Mouse (Mus musculus) gastrocnemius, postnatal 10 days (tissue): ENCODE measurements around the gene Tle1. TPM values are rescaled to one million over a fixed set of nuclear protein-coding genes. Genes with fewer than 3 reads are reported as not detected.
A peak's percentile ranks its signal among the peaks of the same experiment; 100 is the strongest.

Experiments used
- DNase-seq: peaks from one replicate; pipeline ENCODE4 v3.0.0; 2021; ENCODE audit warnings: mixed read lengths
- long read RNA-seq, 2 experiments: library from polyadenylated mRNA; stranded (forward); transcript quantifications; one replicate each; pipeline ENCODE4 v2.0.0; 2021
- total RNA-seq, 2 experiments: library from RNA; stranded (reverse); gene quantifications; 2 replicates each; pipeline ENCODE4 v1.2.3; 2021

Gene Tle1
- total RNA-seq = 10 to 100 TPM; 27.2 to 27.4 TPM
- long read RNA-seq, experiment 1, transcript Tle1-205 (7 exons, 2,067 nt) = major isoform, 20 of 47 reads
- long read RNA-seq, experiment 1, partial matches to known transcripts = 15 of 47 reads
- long read RNA-seq, experiment 1, other reads (novel, unspliced or antisense) = 11 of 47 reads
- long read RNA-seq, experiment 2, transcript Tle1-205 (7 exons, 2,067 nt) = major isoform, 23 of 46 reads
- long read RNA-seq, experiment 2, partial matches to known transcripts = 13 of 46 reads
- long read RNA-seq, experiment 2, other reads (novel, unspliced or antisense) = 10 of 46 reads

DNA sequence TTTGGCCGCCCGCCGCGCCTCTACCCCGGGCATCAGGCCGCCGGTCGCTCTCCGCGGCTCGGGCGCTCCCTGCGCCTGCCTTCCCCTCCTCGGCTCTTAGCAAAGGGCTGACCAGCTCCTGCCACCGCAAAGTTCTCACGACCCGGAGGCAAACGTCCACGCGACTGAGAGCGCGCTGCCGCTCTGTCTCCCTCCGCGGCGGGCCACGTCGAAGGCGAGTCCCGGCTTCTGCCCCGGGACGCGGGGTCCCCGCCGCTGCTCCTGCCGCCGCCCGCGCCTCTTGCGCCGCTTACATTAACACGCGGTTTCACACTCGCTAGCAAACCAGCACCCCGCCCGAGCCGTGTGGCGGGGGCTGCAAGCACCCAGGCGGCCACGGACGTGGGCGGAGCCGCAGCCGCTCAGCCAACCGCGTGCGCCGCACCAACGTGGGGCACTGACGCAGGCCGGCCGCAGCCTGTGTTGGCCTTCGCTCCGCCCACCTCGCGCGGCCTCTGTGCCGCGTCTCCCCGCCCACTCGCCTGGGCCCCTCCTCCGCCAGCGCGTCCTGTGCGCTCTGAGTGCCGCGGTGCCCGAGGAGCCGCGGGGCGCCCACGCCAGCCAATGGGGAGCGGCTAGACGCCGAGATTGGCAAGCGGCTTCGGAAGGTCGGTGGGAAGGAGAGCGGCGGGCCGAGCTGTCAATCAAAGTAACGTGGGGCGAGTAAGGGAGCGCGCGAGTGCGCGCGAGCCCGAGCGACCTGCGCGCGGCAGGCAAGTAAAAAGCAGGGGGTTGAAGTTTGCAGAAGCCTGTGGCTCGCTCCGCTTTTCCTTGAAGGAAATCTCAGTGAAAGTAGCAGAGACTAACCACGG is at the start of gene Tle1:
Gene Tle1 (minus strand): TSS at position 361 of the 851 bp plus-strand sequence.
- peak; percentile 99 for DNase-seq

- DNase-seq = no peak
These were observed 33.0 kb upstream of the Tle1 start for GRCm38 (mm10) chr4:72233584-72234219.

- no peak for DNase-seq
These were observed 31.5 kb upstream of the Tle1 start for GRCm38 (mm10) chr4:72232206-72232605.

DNA sequence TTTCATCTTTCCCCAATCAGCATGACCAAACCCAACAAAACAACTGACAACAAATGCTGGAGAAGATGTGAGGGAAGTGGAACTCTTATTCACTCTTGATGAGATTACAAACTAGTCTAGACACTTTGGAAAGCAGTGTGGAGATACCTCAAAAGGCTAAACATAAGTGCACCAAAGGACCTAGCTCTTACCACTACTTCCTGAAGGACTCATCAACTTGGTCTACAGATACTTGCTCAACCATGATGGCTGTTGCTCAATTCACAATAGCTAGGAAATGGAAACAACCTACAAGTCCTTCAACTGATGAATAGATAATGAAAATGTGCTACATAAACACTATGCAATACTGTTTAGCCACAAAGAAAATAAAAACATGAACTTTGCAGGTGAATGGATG is 30.1 kb upstream of the Tle1 start:
- no peak for DNase-seq

- DNase-seq = no peak
These were observed 20.9 kb upstream of the Tle1 start for GRCm38 (mm10) chr4:72221629-72222028.

DNA sequence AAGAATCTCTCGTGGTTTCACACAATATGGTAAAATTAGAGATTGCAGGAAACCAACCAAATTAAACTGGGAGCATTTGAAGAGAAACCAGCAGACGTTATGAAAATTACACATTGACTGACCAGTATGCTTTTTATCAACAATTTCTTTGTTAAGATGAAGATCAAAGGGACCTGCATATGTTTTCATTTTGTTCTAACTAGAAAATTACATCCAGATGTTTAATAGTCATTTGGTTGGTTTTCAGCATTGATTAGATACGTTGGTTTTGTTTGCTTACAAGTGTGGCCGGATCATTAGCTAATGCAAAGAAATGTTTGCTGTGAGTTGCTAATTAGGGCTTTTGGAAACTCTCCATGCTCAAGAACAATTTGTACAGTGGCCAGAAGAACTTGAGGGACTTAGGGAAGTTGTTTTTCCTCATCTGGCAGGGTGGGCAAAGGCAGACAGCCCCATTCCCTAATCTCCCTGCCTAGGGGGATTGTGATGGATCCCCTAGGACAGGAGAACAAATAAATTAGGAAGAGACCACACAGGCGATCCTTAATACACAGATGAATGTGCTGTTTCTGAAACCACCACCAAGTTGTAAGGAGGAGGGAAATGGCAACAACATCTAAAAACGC is 3.8 kb upstream of the Tle1 start:
- no peak for DNase-seq

GRCm38 (mm10) chr4:72201521-72201991 is 837 bp upstream of the Tle1 start:
- DNase-seq = peak; percentile 27

DNA sequence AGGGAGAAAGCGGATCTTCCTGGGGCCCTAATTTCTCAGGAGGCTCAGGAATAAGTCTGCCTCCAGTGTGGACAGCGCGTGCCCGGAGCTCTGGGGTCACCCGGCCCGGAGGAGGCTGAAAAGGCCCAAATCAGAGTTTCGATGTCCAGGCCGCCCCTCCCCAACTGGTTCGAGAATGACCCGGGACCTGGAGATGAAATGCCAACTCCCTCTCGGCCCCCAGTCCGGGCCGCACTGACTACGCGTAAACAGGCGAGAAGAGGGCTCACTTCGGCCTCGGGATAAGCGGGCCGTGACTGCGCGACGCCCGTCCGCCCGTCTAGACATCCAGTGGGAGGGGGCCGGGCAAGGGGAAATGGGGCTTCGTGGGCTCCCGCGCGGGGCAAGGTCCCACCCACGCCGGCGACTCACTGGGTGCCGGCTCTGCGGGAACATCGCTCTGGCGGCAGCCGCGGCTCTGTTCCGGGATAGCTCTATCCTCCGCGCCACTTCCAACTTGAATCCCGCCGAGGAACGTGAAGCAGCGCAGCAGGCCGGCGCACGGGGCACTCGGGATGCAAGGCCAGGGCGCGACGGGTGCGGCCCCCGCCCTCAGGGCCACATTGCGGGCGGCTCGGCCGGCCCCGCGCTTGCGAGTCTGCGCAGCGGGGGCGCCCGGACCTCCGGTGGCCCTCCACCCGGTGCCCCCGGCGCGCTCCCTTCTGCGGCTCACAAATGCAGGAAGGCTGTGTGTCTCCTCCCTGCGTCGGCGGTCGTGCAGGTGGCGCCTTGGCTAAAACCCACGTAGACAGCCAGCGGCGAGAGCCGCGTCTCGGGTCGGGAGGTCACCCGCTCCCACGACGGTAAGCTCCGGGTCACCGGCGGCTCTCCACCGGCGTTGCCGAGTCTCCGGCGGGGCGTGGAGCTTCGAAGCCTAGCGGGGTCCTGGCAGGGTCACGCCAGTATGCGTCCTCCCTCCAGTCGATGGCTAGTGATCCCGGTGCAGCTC is 854 bp downstream of the Tle1 start:
- DNase-seq = peak; percentile 60

GRCm38 (mm10) chr4:72198877-72199411 is 1.8 kb downstream of the Tle1 start:
- peak; percentile 67 for DNase-seq

DNA sequence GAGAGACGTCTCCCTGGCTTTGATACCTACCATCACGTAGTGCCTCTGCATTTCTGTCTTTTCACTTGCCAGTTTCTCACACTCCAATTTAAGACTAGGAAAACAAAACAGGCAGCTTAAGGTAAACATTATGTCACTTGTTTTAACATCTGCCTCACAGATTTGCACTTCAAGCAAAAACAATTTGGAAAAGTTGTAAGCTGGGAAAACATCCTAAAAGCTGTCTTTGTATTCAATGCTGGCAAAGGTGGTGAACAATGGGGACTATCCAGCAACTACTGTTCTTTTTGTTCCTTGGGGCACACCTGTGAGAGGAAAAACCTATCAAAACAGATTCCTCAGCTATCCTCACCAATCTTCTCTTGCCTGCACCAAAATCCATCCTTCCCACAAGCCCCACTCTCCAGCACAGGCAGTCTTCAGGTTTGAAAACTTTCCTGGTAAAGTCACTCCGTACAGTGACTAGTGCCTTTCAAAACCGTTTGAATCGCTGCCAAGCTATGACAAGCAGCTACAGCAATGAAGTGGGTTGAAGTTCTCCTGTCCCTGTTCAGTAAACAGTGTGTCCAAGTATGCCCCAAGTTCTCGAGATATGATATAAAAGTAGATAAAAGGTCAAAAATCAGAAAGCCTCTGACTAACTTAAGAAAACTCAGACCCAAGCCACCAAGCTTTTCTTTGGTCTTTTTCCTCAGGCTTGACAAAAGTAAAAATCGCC is 2.7 kb downstream of the Tle1 start:
- peak; percentile 15 for DNase-seq

GRCm38 (mm10) chr4:72195116-72195835 is 5.4 kb downstream of the Tle1 start:
- no peak for DNase-seq

- DNase-seq = no peak
These were observed 7.4 kb downstream of the Tle1 start for GRCm38 (mm10) chr4:72193276-72193675.

DNA sequence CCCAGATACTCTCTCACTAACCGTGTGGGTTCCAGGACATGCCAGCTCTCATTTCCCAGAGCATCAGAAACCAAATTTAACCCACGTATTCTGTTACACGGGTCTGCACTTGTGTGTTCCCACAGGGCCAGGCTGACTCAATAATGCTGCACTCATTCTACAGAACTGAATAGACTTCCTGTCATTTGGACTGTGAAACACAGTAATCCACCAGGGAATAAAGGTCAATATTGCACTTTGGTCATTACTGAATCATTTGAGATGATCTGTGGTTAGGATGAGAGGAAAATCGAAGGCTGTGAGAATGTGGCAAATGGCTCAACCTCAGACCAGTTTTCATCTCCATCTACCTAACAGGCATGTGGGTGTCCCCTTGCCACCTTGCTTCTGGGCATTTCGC is 16.2 kb downstream of the Tle1 start:
- DNase-seq = no peak

- no peak for DNase-seq
These were observed 18.3 kb downstream of the Tle1 start for GRCm38 (mm10) chr4:72182343-72182988.

DNA sequence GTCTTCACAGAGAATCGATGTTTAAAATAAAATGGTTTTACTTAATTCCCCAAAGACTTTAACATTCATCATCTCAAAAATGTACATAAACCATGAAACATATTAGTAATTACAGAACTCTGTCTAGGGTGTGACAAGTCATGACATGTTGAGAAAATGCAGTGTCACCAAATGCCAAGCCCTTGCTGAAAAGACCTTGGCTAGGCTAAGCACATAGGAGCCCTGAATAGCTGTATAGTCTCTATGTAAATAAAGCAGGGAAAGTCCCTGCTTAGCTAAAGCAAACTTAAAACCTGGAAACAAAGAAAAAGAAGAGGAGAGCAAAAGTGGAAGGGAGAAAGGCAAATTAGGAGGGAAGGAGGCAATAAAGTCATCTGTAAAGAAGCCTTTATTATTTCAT is 24.8 kb downstream of the Tle1 start:
- DNase-seq = no peak

GRCm38 (mm10) chr4:72168267-72168666 is 32.5 kb downstream of the Tle1 start:
- no peak for DNase-seq

DNA sequence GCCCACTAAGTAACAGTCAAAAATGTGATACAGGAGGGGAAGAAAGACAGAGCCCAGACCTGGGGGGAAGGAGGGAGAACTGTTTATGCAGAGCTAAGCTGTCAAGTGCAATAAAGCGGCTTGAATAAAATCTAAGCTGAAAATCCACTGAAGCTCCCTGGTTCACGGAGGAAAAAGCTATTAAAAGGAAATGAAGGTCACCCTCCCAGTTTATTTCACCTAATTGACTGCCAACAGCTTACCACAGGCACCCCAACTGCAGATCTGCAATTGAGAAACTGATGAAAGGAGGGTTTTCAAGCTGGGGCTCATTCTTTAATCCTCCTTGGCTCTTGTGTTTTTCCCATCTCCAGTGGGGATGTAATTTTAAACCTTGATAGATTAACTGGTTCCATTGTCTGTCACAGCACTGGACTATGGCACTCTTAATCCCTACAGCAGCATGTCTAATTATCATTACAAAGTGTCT is 32.9 kb downstream of the Tle1 start:
- no peak for DNase-seq

DNA sequence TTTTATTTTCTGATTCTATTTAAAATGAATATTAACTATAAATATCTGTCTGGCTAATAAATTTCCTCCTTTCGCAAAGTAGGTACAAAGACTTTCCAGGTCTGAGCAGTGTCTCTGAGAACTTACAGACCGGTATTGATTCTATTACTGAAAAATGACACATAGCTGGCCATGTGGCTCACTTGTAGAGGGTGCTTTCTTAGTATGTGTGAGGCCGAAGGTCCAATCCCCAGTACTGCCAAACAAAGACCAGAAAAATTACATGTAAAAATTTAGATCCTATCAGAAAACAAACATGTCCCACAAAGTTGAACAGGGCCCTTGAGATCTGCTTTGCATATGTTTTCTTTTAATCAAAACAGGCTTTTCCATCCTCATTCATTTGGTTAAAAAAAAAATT is 33.5 kb downstream of the Tle1 start:
- DNase-seq = no peak

DNA sequence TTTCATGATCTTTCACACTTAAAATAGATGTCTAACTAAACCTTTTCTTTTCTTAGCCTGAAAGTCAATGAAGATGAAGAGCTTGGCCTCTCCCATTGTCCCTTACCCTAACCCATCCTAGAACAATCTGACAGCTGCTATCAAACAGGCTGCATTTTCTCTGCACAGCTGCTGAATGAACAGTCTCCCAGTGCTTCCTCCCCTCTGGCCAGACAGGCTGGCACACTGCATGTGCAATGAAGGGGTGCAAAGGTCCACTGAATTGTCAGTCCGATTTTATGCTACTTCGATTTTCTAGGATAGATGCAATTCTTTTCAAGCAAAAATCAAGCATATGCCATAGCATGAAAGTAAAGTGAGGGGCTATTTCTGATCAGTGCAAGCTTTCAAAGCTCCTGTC is 34.2 kb downstream of the Tle1 start:
- no peak for DNase-seq
